Mouse (Mus musculus) retina, embryonic 14.5 days (tissue): Measurements from ENCODE around the gene Ptges3.
"Not testable (repeated sequence)": the region's sequence is repeated elsewhere in the genome, so short reads cannot be mapped to it uniquely, and the experiment has no call there.

ENCODE experiments used
- DNase-seq: peaks from one replicate; pipeline ENCODE4 v3.0.0-alpha.2; 2015; ENCODE audit warnings: low spot score

Ptges3 gene

DNA sequence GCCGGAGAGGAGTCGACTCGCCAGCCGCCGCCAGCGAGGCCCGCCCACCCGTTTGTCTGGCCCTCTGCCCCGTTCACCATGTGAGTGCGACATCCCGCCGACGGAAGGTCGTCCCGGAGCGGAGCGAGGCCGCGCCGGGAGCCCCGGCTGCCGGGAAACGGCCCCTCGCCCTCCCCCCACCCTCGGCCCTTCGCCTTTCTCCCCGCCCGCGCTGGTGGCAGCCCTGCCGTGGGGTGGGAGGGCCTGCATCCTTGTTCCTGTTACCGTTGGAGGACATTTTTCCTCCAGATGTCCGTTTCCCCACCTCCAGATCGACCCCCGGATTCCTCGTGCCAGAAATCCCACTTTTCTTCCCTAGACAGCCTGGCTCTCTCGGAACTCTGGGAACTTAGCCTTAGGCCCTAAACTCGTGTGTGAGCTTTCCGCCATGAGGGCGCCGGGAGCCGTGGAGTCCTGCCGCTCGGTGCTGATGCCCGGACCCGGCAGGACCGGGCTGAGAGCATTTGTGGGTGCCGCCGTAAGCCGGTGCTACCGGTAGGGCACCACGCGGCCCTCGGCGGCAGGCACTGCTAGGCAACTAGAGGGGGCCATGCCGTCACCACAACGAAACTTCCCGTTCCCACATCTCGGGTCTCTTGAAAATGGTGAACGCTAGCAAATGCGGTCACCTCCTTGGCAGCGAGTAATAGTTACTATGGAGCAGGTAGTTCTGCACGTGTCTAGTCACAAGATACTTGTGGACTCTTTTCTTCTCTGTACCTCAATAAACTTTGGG lies 640 bp downstream of the Ptges3 start:
- DNase-seq = peak; percentile 63

DNA sequence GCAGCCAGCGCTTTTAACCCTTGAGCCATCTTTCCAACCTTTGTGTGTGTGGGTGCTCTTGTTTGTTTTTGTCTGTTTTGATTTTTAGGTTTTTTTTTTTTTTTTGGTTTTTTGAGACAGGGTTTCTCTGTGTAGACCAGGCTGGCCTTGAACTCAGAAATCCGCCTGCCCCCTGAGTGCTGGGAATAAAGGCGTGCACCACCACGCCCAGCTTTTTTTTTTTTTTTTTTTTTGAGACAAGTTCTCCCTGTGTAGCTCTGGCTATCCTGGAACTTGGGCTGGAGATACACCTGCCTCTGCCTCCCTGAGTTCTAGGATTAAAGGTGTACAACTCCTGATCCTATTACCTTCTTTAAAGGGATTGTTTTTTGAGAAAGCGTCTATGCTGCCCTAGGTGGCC lies 2.4 kb downstream of the Ptges3 start:
- no peak for DNase-seq

DNA sequence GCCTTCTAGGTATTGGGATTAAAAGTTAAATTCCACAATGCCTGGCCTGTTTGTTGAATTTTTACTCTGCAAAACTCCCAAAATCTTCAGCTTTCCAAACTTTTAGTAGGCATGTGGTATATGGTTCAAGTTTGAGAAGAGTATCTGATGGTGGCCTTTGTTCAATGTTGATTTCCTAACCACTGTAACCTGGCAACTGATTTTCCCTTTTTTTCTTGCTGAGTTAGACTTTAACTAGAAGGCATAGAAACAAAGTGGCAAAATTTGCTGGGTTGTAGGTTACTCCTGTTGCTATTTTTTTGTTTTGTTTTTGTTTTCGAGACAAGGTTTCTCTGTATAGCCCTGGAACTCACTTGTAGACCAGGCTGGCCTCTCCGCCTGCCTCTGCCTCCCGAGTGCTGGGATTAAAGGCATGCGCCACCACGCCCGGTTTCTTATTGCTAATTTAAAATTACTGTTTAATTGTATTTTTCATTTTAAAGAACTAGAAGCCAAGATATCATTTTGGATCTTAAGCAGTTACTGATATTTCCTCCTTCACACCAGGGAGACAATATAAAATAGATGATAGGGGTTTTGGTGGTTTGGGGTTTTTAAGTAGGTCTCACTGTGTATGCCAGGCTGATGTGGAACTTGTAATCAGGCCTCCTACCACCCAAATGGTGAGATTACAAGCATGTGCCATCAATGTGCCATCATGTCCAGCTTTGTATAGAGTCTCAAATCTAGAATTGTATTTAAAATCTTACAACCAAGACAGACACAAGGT lies 3.7 kb downstream of the Ptges3 start:
- DNase-seq = no peak

DNA sequence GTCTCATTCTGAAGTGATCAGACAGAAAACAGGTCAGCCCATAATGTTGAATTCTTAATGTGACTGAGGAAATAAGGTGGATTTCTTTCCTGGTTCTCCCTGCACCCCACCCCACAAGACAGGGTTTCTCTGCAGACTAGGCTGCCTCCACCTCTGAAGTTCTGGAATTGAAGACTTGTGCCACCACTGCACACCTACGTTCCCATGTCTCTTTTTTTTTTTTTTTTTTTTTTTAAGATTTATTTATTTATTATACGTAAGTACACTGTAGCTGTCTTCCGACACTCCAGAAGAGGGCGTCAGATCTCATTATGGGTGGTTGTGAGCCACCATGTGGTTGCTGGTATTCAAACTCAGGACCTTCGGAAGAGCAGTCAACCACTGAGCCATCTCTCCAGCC lies 7.3 kb downstream of the Ptges3 start:
- no peak for DNase-seq

DNA sequence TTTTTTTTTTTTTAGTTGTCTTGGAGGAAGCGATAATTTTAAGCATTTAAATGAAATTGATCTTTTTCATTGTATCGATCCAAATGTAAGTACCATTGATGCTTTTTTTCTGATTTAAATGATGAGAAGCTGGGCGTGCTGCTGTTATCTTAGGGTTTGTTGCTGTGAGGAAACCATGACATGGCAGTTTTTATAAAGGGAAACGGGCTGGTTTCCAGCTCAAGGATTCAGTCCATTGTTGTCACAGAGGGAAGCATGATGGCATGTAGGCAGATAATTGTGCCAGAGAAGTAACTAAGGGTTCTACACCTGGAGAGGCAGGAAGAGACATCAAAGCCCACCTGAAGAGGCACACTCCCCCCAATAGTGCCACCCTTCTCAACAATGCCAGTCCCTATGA lies 10.4 kb downstream of the Ptges3 start:
- DNase-seq = no peak

DNA sequence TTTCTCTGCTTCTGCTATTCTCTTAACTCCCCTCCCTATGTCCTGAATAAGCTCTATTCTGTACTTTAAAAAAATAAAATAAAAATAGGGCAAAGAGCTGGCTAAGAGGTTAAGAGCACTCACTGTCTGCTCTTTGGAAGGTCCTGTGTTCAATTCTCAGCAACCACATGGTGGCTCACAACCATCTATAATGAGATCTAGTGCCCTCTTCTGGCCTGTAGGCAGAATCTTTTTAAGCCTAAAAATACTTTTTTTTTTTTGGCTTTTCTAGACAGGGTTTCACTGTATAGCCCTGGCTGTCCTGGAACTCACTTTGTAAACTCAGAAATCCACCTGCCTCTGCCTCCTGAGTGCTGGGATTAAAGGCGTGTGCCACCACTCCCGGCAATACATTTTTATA lies 11.7 kb downstream of the Ptges3 start:
- DNase-seq = not testable (repeated sequence)

DNA sequence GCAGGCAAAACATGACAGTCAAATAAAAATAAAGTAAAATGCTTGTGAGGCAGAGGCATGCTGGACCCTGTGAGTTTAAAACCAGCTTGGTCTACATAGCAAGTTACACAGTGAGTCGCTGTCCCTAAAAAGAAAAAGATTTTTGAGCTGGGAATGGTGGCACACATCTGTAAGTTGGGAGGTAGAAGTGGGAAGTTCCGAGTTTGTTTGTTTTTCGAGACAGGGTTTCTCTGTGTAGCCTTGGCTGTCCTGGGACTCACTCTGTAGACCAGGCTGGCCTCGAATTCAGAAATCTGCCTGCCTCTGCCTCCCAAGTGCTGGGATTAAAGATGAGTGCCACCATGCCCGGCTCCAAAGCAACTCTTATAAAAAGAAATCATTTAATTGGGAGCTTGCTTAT lies 19.5 kb downstream of the Ptges3 start:
- DNase-seq = not testable (repeated sequence)

DNA sequence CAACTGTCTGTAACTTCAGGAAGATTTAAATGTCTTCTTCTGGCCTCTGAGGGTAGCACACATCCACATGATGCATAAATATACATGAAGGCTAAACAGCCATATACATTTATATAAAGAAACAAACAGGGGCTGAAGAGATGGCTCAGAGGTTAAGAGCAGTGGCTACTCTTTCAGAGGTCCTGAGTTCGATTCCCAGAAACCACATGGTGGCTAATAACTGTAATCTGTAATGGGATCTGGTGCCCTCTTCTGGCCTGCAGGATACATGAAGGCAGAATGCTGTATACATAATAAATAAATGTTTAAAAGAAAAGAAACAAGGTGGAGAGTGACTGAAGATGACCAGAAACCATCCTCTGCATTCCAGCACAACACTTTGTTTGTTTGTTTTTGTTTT lies 21.7 kb downstream of the Ptges3 start:
- DNase-seq = no peak

DNA sequence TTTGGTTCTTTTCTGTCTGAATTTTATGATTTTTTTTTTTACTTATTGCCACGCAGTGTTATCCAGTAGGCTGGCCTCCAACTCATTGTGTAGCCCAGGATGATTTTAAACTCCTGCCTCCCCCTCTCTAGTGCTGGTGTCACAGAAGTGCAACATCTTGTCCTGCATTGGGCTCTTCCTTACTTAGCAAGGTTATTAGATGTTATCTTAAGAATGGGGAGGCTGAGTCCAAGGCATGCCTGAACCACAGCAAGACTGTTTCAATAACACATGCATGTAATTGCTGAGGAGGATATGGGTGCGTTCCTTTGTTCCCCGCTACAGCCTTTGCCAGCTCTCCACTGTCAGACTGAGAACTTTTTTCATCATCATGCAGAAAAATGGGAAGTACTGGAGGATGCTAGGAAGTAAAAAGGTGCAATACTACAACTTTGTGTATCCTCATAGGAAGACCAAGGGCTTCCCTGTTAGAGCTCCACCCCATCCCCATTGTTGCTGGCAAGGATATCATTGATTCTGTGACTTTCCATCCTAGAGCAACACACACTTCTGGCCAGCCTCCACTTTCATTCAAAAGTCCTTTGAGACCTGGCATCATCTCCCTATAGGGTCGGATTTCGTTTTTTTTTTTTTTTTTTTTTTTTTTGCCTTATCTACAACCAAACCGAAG lies 23.2 kb downstream of the Ptges3 start:
- DNase-seq = no peak

DNA sequence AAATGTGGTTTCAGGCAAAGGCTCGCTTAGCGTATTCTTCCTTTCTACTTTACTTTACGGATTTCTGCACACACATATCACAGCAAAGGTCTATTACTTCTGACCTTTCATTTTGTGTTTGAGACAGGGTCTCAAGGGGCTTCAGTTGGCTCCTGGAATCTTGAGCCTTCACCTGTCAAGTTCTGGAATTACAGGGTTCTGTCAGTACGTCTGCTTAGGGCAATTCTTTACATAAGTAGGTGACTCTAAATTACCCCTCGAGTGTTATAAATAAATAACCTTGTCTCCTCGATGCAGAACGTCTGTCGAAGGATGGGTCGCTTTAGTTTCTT lies 23.7 kb downstream of the Ptges3 start:
- DNase-seq = no peak

DNA sequence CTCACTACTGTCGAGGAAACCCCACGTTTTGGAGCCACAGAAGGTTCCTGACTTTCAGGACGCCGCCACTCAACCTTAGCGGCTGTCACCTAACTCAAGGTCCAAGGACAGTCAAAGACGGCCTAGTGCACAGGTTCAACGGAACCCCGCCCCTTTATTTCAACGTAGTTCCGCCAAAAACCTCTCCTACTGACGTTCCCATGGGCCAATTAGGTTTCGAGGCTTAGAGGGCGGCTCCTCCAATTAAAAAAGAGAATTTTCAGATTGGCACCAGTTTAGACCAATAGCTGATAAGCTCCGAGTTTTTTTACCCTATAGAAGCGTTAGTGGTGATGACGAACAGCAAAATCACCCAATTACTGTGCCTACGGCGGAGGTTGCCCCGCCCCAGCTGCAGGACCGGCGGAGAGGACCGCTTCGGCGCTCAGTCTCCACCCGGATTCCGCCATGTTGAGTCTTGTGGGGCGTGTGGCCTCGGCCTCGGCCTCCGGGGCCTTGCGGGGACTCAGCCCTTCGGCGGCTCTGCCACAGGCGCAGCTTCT lies 24.2 kb downstream of the Ptges3 start, which contains the start of gene Atp5b:
Gene Atp5b, plus strand, starts transcription at position 394 of the 542 bp plus-strand sequence.
- peak; percentile 100 for DNase-seq

DNA sequence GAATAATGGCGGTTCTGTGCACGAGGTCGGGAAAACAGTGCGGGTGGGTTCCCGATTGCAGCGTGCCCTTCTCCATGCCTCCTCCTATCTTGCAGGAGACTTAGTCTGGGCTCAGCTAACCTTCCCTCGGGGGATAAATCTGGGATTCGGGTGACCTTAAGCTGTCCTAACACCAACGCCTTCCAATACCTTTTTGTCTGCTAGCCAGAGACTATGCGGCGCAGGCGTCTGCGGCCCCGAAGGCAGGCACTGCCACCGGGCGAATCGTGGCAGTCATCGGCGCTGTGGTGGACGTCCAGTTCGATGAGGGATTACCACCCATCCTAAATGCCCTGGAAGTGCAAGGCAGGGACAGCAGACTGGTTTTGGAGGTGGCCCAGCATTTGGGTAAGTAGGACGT lies 24.9 kb downstream of the Ptges3 start:
- no peak for DNase-seq

DNA sequence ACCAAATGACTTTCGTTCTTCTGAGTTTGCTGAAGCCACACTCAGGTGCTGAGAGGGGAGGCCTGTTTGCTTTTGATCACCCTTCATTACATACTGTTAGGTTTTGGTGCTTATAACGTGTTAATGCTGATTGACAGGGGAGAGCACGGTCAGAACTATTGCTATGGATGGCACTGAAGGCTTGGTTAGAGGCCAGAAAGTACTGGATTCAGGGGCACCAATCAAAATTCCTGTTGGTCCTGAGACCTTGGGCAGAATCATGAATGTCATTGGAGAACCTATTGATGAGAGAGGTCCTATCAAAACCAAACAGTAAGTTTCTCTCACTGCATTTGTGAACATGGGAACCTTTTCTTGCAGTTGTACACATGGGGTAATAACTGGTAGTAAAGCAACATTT lies 25.4 kb downstream of the Ptges3 start:
- no peak for DNase-seq

DNA sequence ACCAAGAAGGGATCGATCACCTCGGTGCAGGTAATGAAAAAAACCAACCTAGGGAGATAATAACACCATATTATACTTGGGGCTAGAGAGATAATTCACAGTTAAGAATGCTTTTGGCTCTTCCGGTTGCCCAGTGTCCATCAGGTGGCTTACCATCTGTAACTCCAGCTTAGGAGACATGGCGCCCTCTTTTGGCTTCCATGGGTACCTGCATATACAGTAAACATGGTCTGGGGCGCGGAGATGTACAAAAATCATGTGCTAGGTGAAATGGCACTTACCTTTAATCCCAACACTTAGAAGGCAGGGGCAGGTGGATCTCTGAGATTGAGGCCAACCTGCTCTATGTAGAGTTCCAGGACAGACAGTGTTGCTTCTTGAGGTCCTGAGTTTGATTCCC lies 27.6 kb downstream of the Ptges3 start:
- DNase-seq = peak; percentile 75

DNA sequence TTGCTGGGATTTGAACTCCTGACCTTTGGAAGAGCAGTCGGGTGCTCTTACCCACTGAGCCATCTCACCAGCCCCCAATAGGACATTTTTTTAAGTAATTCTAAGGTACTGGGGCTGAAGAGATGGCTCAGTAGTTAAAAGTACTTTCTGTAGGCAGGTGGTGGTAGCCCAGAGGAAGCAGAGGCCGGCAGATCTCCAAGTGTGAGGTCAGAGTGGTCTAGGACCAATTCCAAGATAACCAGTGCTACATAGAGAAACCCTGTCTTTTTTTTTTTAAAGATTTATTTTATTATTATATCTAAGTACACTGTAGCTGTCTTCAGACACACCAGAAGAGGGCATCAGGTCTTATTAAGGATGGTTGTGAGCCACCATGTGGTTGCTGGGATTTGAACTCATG lies 28.5 kb downstream of the Ptges3 start:
- not testable (repeated sequence) for DNase-seq

DNA sequence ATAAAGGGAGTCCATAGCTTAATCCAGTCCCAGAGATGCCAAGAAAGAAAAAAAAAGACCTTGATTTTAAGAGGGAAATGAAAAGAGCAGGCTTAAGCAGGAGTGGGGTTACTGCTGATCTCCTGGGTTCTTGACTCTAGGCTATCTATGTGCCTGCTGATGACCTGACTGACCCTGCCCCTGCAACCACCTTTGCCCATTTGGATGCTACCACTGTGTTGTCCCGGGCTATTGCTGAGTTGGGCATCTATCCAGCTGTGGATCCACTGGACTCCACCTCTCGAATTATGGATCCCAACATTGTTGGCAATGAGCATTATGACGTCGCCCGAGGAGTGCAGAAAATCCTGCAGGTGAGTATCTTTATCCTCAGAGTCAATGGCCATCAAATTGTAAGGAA lies 29.4 kb downstream of the Ptges3 start:
- no peak for DNase-seq

DNA sequence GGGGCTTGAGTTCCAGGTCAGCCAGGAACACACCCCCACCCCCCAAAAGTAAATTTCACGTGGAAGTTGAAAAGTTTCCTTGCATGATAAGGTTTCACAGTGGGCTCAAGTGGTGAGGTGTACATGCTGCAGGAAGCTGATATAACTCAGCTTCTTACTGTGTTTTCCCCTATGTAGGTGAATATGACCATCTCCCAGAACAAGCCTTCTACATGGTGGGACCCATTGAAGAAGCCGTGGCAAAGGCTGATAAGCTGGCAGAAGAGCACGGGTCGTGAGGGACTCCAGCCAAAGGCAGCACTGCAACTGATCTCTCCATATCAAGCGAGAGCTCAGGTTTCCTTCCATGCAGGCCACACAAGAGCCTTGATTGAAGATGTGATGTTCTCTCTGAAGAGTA lies 31.1 kb downstream of the Ptges3 start:
- DNase-seq = no peak

DNA sequence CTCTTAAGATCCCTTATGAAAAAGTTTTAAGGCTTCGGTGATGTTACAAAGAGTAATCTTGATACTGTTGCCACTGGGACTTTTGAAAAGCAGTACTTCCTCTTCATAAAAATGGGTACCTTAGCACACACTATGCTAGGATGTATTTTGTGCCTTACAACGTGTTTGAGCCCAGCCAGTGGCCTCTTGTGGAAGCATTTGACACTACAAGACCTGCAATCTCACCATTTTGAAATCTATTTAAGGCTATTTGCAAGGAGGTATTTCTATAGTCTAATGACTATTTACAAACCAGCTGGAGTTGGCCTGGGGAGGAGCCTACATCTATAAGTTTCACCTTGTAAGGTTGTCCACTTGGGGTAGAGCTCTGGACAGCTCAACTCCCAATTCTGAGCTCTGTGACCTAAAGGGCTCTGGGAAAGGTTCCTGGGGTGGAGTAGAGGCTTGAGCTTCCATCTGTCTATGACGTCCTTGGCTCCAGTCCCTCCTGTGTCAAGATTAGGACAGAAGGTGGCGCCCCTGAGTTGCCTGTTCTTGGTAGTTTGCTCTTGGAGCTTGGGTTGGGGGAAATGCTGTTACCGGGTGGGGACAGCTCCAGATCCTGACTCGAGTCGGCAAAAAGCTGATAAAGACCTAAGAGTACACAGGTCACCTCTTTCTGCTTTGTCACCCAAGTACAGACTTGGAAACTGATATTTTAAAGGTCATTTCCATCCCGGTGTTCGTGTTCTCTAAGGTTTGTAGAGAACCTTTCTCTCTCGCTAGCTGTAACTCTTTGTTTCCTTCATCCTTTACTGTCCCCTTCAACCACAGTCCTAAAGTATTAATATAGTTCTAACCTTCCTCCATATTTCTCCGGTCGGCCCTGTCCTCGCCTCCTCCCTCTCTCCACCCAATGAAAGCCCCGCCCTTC lies 32.2 kb downstream of the Ptges3 start:
- DNase-seq = peak; percentile 97

DNA sequence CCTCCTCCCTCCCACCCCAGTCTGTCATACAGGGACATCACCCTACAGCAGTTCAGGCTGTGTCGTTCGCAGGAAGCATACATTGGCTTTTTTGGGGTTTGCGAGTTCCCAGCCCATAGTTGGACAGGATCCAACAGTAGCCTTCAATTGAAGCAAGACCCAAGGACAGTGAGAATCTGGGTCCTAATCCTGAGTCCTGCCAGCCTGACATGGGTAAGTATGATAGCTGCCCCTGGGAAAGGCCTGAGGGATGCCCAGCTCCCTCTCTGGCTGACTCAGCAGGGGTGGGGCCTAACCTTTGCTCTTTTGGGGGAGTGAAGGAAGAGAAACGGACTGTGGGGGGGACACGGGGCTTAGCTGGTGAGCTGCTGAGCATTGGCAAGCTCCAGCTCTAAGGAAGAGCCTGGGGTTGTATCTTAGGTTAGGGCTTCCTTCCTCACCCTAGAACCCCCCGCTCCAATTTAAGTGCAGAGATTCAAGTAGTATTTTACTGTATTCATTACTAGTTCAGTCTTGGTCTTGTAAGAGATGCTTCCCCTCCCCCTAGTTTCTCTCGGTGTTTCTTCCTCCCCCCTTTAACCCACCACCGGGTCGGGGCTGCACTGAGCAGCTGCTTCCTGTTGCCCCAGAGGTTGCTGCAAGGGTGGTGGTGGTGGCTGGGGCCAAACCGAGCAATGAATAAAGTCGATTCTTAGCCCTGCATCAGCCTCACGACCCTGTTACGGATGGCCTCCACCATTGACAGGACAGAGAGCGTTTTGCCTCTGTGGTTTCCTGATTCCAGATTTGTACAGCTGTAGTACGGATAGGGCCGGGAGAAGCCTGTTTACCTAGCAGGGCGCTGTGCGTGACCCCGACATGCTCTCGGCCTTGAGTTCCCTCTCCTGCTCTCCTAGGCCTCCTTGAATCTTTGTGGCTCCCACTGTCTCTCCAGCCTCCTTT lies 33.1 kb downstream of the Ptges3 start, which contains the start of gene Baz2a:
Gene Baz2a, plus strand, starts transcription at position 14 of the 942 bp plus-strand sequence.
- peak; percentile 21 for DNase-seq
